Mouse (Mus musculus) granulocyte monocyte progenitor cell, adult 5-6 weeks (primary cell): ENCODE measurements around the gene Atp7a. TPM values are rescaled to one million over a fixed set of nuclear protein-coding genes. Genes with fewer than 3 reads are reported as not detected.

ENCODE experiments used
- ATAC-seq: replicated peaks from 2 replicates; pipeline ENCODE4 v1.8.0; 2016; ENCODE audit warnings: mild to moderate bottlenecking, moderate TSS enrichment, inconsistent platforms; ENCODE audit not compliant: poor library complexity, severe bottlenecking
- total RNA-seq, 2 experiments: library from RNA; stranded (forward) in 1 of 2; stranded (reverse) in 1 of 2; fragments of 200-712, 200-1000 nt in 1 of 2; fragments of >200 nt in 1 of 2; fragmentation: Nextera tagmentation in 1 of 2; gene quantifications; 2 replicates each; pipeline ENCODE4 v1.2.3; 2014 to 2017

Gene Atp7a
- total RNA-seq, 2 experiments from 2014 or later, result 3.0 to 5.9 TPM

DNA sequence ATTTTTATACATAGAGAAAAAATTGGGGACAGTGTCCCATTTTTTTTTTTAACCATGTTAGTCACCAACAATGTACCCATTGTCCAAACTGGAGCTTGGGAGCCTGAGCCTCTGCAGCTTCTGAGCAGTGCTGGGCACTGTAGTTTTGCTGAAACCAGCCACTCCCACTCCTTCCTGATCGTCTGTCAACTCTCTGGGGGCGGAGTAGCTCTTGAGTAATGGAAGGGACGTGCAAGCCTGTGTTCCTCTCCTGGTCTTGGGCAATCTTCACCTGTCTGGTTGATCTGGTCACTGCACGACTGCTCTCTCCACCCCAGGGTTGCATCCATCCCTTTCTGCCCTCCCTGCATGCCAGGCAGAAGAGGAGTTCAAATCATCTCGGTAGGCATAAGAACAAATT, 136.9 kb downstream of the Atp7a start:
- ATAC-seq, result peak; percentile 97

DNA sequence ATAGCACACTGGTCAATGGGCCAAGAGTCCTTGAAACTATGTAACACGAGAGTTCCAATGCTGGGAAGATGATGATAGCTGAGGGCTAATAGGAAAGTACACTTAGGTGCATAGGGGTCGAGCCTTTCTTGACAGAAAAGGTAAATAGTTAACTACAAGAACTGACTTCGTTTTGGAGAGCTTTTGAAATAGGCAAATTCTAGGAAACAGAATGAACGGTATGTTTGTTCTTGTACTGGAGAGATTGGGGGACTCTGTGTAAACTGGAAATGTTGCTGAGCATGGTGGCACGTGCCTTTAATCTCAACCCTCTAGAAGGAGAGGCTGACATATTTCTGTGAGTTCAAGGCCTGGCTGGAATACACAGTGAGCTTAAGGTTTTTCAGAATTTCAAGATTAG, 137.5 kb downstream of the Atp7a start:
- no peak for ATAC-seq

DNA sequence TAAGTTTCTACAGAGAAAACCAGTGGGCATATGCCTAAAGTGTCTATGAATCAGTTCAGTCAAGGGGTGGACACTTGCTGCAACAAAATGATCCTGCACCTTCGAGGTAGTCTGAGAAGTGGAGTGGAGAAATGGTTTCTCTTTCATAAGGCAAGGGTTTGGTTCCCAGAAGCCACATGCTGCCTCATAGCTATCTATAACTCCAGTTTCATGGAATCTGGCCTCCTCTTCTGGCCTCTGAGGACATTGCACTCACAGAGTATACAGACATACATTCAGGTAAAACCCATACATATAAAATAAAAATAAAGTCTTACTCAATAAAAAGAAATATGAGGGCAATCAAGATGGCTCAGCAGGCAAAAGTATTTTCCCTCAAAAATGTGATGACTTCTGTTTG, 138.0 kb downstream of the Atp7a start:
- ATAC-seq, result peak; percentile 95

DNA sequence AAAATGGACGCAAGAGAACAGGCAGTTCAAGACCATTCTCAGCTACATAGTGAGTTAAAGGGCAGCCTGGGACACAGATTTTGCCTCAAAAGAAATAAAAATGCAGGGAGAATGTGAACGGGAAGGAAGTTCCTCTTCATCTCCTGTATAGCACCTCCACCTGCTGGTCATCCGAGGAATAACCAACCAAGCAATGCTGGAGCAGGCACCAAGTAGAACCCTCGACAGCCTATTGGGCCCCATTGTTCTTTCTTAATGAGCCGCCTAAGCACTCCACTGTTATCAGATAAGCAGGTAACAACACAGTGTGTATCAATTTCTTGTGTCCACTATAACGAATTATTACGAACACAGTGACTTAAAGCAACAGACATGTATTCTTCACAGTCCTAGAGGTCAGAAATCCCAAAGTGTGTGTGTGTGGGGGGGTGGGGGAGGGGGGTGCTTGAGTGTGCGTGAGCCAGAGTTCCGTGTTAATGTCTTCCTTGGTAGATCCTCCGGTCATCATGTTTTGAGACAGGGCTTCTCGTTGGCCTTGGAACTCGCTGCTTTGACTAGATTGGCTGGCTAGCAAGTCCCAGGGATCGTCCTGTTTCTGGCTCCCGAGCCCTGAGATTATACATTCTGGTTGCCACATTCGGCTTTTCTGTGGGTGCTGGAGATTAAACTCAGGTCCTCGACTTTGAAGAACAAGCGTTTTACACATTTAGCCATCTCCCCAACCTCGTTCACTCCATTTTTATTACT, 144.2 kb downstream of the Atp7a start:
- ATAC-seq, result peak; percentile 98

DNA sequence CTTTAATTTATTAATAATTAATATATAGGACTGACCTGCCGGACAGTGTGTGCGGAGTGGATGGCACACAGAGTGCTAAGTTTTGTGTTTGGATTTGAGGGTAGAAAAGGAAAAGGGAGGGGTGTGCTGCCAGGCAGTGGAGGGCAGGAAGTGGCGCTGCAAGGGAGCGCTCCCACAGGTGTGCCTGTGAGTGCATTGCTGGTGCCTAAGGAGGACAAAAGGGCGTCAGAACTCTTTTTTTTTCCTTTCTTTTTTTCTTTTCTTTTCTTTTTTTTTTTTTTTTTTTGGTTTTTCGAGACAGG, 144.7 kb downstream of the Atp7a start:
- no peak; the same call in 1 of the 2 replicates for ATAC-seq

Other genes with a start within 250 kb of the Atp7a start
- gene Atrx, start 97.9 kb upstream of the Atp7a start, total RNA-seq (2014; fragmentation: Nextera tagmentation), result 140 and 177 TPM in 2 replicates
- gene Atrx, start 97.9 kb upstream of the Atp7a start, total RNA-seq (2017), result 234 and 269 TPM in 2 replicates
- gene Magt1, start 15.4 kb upstream of the Atp7a start, total RNA-seq (2014; fragmentation: Nextera tagmentation), result 67.4 and 69.3 TPM in 2 replicates
- gene Magt1, start 15.4 kb upstream of the Atp7a start, total RNA-seq (2017), result 107 and 136 TPM in 2 replicates
- 400 and 470 TPM in 2 replicates for gene Cox7b, start 11.6 kb upstream of the Atp7a start, total RNA-seq (2014; fragmentation: Nextera tagmentation)
- 522 and 568 TPM in 2 replicates for gene Cox7b, start 11.6 kb upstream of the Atp7a start, total RNA-seq (2017)
- 0.39 and 0.96 TPM in 2 replicates for gene Tlr13, start 115.9 kb downstream of the Atp7a start, total RNA-seq (2014; fragmentation: Nextera tagmentation)
- gene Tlr13, start 115.9 kb downstream of the Atp7a start, total RNA-seq (2017), result 1.8 and 2.0 TPM in 2 replicates
- 363 and 404 TPM in 2 replicates for gene Pgk1, start 159.8 kb downstream of the Atp7a start, total RNA-seq (2014; fragmentation: Nextera tagmentation)
- gene Pgk1, start 159.8 kb downstream of the Atp7a start, total RNA-seq (2017), result 392 and 401 TPM in 2 replicates
- 4.5 and 6.6 TPM in 2 replicates for gene Taf9b, start 193.9 kb downstream of the Atp7a start, total RNA-seq (2014; fragmentation: Nextera tagmentation)
- gene Taf9b, start 193.9 kb downstream of the Atp7a start, total RNA-seq (2017), result 1.2 and 2.0 TPM in 2 replicates
- gene Fnd3c2, start 228.1 kb downstream of the Atp7a start, total RNA-seq (2014; fragmentation: Nextera tagmentation), result not detected in 2 replicates
- not detected in 2 replicates for gene Fnd3c2, start 228.1 kb downstream of the Atp7a start, total RNA-seq (2017)